Mouse (Mus musculus) heart, embryonic 15.5 days (tissue): ENCODE results near the gene Gm47955. TPM values are rescaled to one million over a fixed set of nuclear protein-coding genes. Genes with fewer than 3 reads are reported as not detected.
A peak's percentile ranks its signal among the peaks of the same experiment; 100 is the strongest.
"Not testable (repeated sequence)": the region's sequence is repeated elsewhere in the genome, so short reads cannot be mapped to it uniquely, and the experiment has no call there.

Experiments used
- ATAC-seq: fragments of 200-750 bp; cut with Nextera tagmentation; replicated peaks from 2 replicates; pipeline ENCODE4 v1.8.0; 2017; ENCODE audit warnings: low read depth, moderate TSS enrichment; ENCODE audit not compliant: insufficient number of reproducible peaks, insufficient read depth, low FRiP score
- H3K27ac ChIP-seq: fragments of 300-500 bp; sonication (generic); 2 replicates; pipeline ENCODE4 v1.5.1; 2015; ENCODE audit warnings: mild to moderate bottlenecking, inconsistent platforms
- H3K27me3 ChIP-seq: fragments of 300-500 bp; sonication (generic); 2 replicates; pipeline ENCODE4 v1.6.1; 2015; ENCODE audit warnings: inconsistent platforms
- H3K36me3 ChIP-seq: fragments of 300-500 bp; sonication (generic); 2 replicates; pipeline ENCODE4 v1.6.1; 2015; ENCODE audit warnings: mild to moderate bottlenecking, inconsistent platforms
- H3K4me1 ChIP-seq: fragments of 300-500 bp; sonication (generic); replicated peaks from 2 replicates; pipeline ENCODE4 v1.6.1; 2015; ENCODE audit warnings: inconsistent platforms
- H3K4me2 ChIP-seq: fragments of 300-500 bp; sonication (generic); 2 replicates; pipeline ENCODE4 v1.6.1; 2015; ENCODE audit warnings: inconsistent platforms, mild to moderate bottlenecking, moderate library complexity
- H3K4me3 ChIP-seq: fragments of 300-500 bp; sonication (generic); 2 replicates; pipeline ENCODE4 v1.5.1; 2015; ENCODE audit warnings: mild to moderate bottlenecking, inconsistent platforms
- H3K9ac ChIP-seq: fragments of 300-500 bp; sonication (generic); 2 replicates; pipeline ENCODE4 v1.6.1; 2015; ENCODE audit warnings: mild to moderate bottlenecking, inconsistent platforms
- H3K9me3 ChIP-seq: fragments of 300-500 bp; sonication (generic); replicated peaks from 2 replicates; pipeline ENCODE4 v1.6.1; 2016; ENCODE audit warnings: inconsistent platforms
- WGBS: fragments of 180-500 bp; shearing (Covaris S2); methylation state at CpG from one replicate; pipeline ENCODE4 v1.1.7; 2015; ENCODE audit warnings: mixed read lengths; 5-methylcytosine and 5-hydroxymethylcytosine counted together
- polyA plus RNA-seq: library from polyadenylated mRNA; unstranded; fragments of >200 nt; fragmentation: Nextera tagmentation; extraction: Ambion mirVana; gene quantifications from 2 replicates; pipeline ENCODE4 v1.2.1, GENCODE M21; 2015

Gm47955 gene
- polyA plus RNA-seq, 1 experiment from 2014 or later, result not detected

- Histone ChIP-seq H3K9me3 (no peaks in the 10 kb centered on the region), H3K4me1 (no peaks in the 10 kb centered on the region), H3K27me3 (no peaks in the 10 kb centered on the region), H3K4me3 (no peak overlapping the region), H3K27ac (no peak overlapping the region), H3K36me3 (no peaks in the 10 kb centered on the region), H3K9ac (no peak overlapping the region), H3K4me2 (no peak overlapping the region)
- 83% methylated on average over 3 of the region's 3 CpGs for WGBS
- ATAC-seq, result no peak
Observed at GRCm38 (mm10) chr1:82993947-82994346, 33.9 kb downstream of the Gm47955 start.

- WGBS, result 97% methylated on average over 9 of the region's 9 CpGs
- ATAC-seq, result not testable (repeated sequence)
Observed at GRCm38 (mm10) chr1:83000306-83000705, 40.2 kb downstream of the Gm47955 start, which contains the start of gene Gm47959. TSS of gene Gm47959 (plus strand) at chr1:83000548.

GRCm38 (mm10) chr1:83006218-83007179 is 46.4 kb downstream of the Gm47955 start:
- Histone ChIP-seq H3K9me3 (no peaks in the 10 kb centered on the region), H3K27me3 (no peaks in the 10 kb centered on the region), H3K27ac (no peak overlapping the region), H3K36me3 (no peaks in the 10 kb centered on the region), H3K4me1 (peaks cover 11% of the 10 kb centered on the region; the same call in 1 of the 2 replicates), H3K4me2 (no peak overlapping the region), H3K4me3 (no peak overlapping the region), H3K9ac (no peak overlapping the region)
- 50% methylated on average over 8 of the region's 8 CpGs for WGBS
- ATAC-seq, result peak; percentile 47; the same call in 1 of the 2 replicates

More at GRCm38 (mm10) chr1:83000306-83000705, 40.2 kb downstream of the Gm47955 start, which contains the start of gene Gm47959:
- H3K27me3 ChIP-seq, H3K36me3 ChIP-seq, H3K27ac ChIP-seq, H3K4me3 ChIP-seq, H3K9me3 ChIP-seq, H3K4me1 ChIP-seq, H3K4me2 ChIP-seq, H3K9ac ChIP-seq: not testable (repeated sequence)

GRCm38 (mm10) chr1:83007471-83007870 is 47.4 kb downstream of the Gm47955 start:
- Histone ChIP-seq H3K9me3 (no peaks in the 10 kb centered on the region), H3K27me3 (no peaks in the 10 kb centered on the region), H3K27ac (no peak overlapping the region), H3K4me1 (peaks cover 11% of the 10 kb centered on the region; the same call in 1 of the 2 replicates), H3K4me2 (no peak overlapping the region), H3K36me3 (no peaks in the 10 kb centered on the region), H3K4me3 (no peak overlapping the region), H3K9ac (no peak overlapping the region)
- 60% methylated on average over 6 of the region's 6 CpGs for WGBS
- ATAC-seq, result no peak

Other genes starting within 250 kb of the Gm47955 start
- 205 and 234 TPM in 2 replicates for gene Mff, start 235.4 kb upstream of the Gm47955 start, polyA plus RNA-seq
- gene Tm4sf20, start 191.8 kb upstream of the Gm47955 start, polyA plus RNA-seq, result not detected in 2 replicates
- not detected in 2 replicates for gene Gm47791, start 189.0 kb upstream of the Gm47955 start, polyA plus RNA-seq
- gene Agfg1, start 120.8 kb upstream of the Gm47955 start, polyA plus RNA-seq, result 25.4 and 30.8 TPM in 2 replicates
- gene A030005L19Rik, start 47.0 kb upstream of the Gm47955 start, polyA plus RNA-seq, result 0.26 TPM in 1 of 2 replicates, not detected in the other
- not detected in 2 replicates for gene A030014E15Rik, start 35.4 kb upstream of the Gm47955 start, polyA plus RNA-seq
- not detected in 2 replicates for gene Gm6217, start 28.9 kb upstream of the Gm47955 start, polyA plus RNA-seq
- not detected in 2 replicates for gene A030003K21Rik, start 16.9 kb upstream of the Gm47955 start, polyA plus RNA-seq
- not detected in 2 replicates for gene Gm7544, start 4.3 kb upstream of the Gm47955 start, polyA plus RNA-seq
- not detected in 2 replicates for gene Gm47959, start 40.3 kb downstream of the Gm47955 start, polyA plus RNA-seq
- gene Slc19a3, start 78.2 kb downstream of the Gm47955 start, polyA plus RNA-seq, result 1.7 and 2.0 TPM in 2 replicates
- not detected in 2 replicates for gene Krtap28-10, start 82.2 kb downstream of the Gm47955 start, polyA plus RNA-seq
- gene Gm47969, start 84.6 kb downstream of the Gm47955 start, polyA plus RNA-seq, result not detected in 2 replicates
- not detected in 2 replicates for gene A030005K14Rik, start 99.1 kb downstream of the Gm47955 start, polyA plus RNA-seq
- gene Krtap28-13, start 100.6 kb downstream of the Gm47955 start, polyA plus RNA-seq, result not detected in 2 replicates
- gene Ccl20, start 156.5 kb downstream of the Gm47955 start, polyA plus RNA-seq, result not detected in 2 replicates
- 0.13 and 0.16 TPM in 2 replicates for gene Daw1, start 199.5 kb downstream of the Gm47955 start, polyA plus RNA-seq